Comparison of ENCODE assay signal across 13 mouse cellular contexts in the genomic region with DNA sequence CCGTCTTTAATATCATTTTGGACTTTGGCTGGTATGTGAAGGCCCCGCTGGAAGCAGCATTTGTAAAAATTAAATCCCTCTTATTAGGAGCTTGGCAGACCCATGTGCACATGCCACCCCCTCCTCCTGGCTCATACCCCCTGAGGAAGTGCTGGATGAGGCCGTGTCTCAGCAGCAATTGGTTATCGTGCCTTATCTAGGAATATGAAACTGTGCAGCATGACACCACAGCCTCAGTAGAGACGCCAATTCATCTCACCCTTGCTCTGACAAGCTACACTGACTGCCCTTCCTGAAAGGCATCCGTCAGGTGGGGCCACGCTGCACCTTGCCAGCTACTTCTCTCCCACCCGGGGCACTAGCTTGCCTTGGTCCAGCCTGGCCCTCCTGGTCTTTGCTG. TPM values are rescaled to one million over a fixed set of nuclear protein-coding genes. Genes with fewer than 3 reads are reported as not detected.
DNase-seq lines count a peak whose midpoint lies in the region; ATAC-seq lines count a peak whose summit lies in the region.
"Had no signal": no experiment of that assay in that cellular context is flagged by ENCODE, and none has a peak within 500 bp of the region (broad histone marks: within the 10 kb centered on the region; RNA-seq: fewer than 3 reads in every experiment).

No protein-coding gene starts in this region.

- H3K4me1 ChIP-seq in forebrain, embryonic 11.5 days (replicated peaks; ENCODE audit: control insufficient read depth, insufficient read depth, low read length) = peaks cover 43% of the 10 kb centered on the region
- H3K4me1 ChIP-seq in hindbrain, embryonic 14.5 days (replicated peaks; ENCODE audit: control insufficient read depth, insufficient read depth, low read length) = peaks cover 49% of the 10 kb centered on the region
- H3K4me1 ChIP-seq in midbrain, embryonic 15.5 days = peaks cover 65% of the 10 kb centered on the region

- peak overlapping the region; percentile 71; the same call in 1 of the 2 replicates for H3K27ac ChIP-seq in forebrain, embryonic 11.5 days (ENCODE audit: low read depth, low read length)
- H3K27ac ChIP-seq in hindbrain, embryonic 14.5 days = peak overlapping the region; percentile 86
- peak overlapping the region; percentile 80 for H3K27ac ChIP-seq in midbrain, embryonic 15.5 days

- 45% methylated on average over 8 of the region's 8 CpGs for WGBS in forebrain, embryonic 11.5 days
- 33% methylated on average over 8 of the region's 8 CpGs for WGBS in hindbrain, embryonic 14.5 days
- 24% methylated on average over 8 of the region's 8 CpGs for WGBS in midbrain, embryonic 15.5 days

- peak; percentile 31 to 32 for DNase-seq in cerebellum, postnatal 25 days
- no peak for DNase-seq in cerebellum, adult 11 months
- DNase-seq in forebrain, embryonic 11.5 days (ENCODE audit: low spot score) = no peak
- DNase-seq in hindbrain, embryonic 14.5 days (ENCODE audit: low spot score) = no peak
- no peak for DNase-seq in gastrocnemius, adult 18-20 months (ENCODE audit: low spot score)
- DNase-seq in adrenal gland, adult (ENCODE audit: inconsistent age in 2 of 2, low spot score in 1 of 2) = no peak
- DNase-seq: B cell, adult 2 months; kidney, postnatal 10 days; thymus, adult 18-20 months had no signal

- no peak overlapping the region for H3K4me2 ChIP-seq in forebrain, embryonic 11.5 days (ENCODE audit: low read depth, low read length, severe bottlenecking)
- peak overlapping the region; percentile 1; the same call in 1 of the 2 replicates for H3K4me2 ChIP-seq in hindbrain, embryonic 14.5 days (replicated peaks)
- H3K4me2 ChIP-seq in midbrain, embryonic 15.5 days = peak overlapping the region; percentile 9; the same call in 1 of the 2 replicates
- H3K4me2 ChIP-seq: liver, embryonic 11.5 days had no signal

- ATAC-seq in forebrain, embryonic 11.5 days (replicated peaks; ENCODE audit: low FRiP score) = no peak
- ATAC-seq in hindbrain, embryonic 14.5 days (ENCODE audit: low FRiP score) = peak; percentile 36
- ATAC-seq in midbrain, embryonic 15.5 days (replicated peaks) = peak; percentile 25
- ATAC-seq in activated CD4-positive, CD25-positive, alpha-beta regulatory T cell, adult 4 months = no peak

- H3K9ac ChIP-seq in forebrain, embryonic 11.5 days (ENCODE audit: low read length) = peak overlapping the region; percentile 23
- peak overlapping the region; percentile 14; the same call in 1 of the 2 replicates for H3K9ac ChIP-seq in hindbrain, embryonic 14.5 days
- peak overlapping the region; percentile 3; the same call in 1 of the 2 replicates for H3K9ac ChIP-seq in midbrain, embryonic 15.5 days

- H3K4me3 ChIP-seq in forebrain, embryonic 11.5 days (ENCODE audit: low read depth, low read length) = no peak overlapping the region
- no peak overlapping the region for H3K4me3 ChIP-seq in hindbrain, embryonic 14.5 days (replicated peaks; ENCODE audit: low read length)
- H3K4me3 ChIP-seq in midbrain, embryonic 15.5 days = no peak overlapping the region

- H3K27me3 ChIP-seq in forebrain, embryonic 11.5 days (ENCODE audit: control insufficient read depth, insufficient read depth, low read length) = no peaks in the 10 kb centered on the region
- no peaks in the 10 kb centered on the region for H3K27me3 ChIP-seq in hindbrain, embryonic 14.5 days (ENCODE audit: control insufficient read depth, insufficient read depth, low read length)
- H3K27me3 ChIP-seq in midbrain, embryonic 15.5 days (replicated peaks) = no peaks in the 10 kb centered on the region

- no peaks in the 10 kb centered on the region for H3K36me3 ChIP-seq in forebrain, embryonic 11.5 days (ENCODE audit: control insufficient read depth, insufficient read depth, low read length)
- H3K36me3 ChIP-seq in hindbrain, embryonic 14.5 days (replicated peaks; ENCODE audit: control insufficient read depth, insufficient read depth) = no peaks in the 10 kb centered on the region
- no peaks in the 10 kb centered on the region for H3K36me3 ChIP-seq in midbrain, embryonic 15.5 days (replicated peaks)

- no peaks in the 10 kb centered on the region for H3K9me3 ChIP-seq in forebrain, embryonic 11.5 days (ENCODE audit: control insufficient read depth, low read length)
- no peaks in the 10 kb centered on the region for H3K9me3 ChIP-seq in hindbrain, embryonic 14.5 days (ENCODE audit: control insufficient read depth, low read length)
- H3K9me3 ChIP-seq in midbrain, embryonic 15.5 days = no peaks in the 10 kb centered on the region
- H3K9me3 ChIP-seq: G1E had no signal

RNA-seq across cellular contexts. Expression of gene Dmap1, which starts 35.6 kb away (rescaled TPM):
- 79.1 and 85.9 TPM in 2 replicates for polyA plus RNA-seq in forebrain, embryonic 11.5 days (2014; fragmentation: Nextera tagmentation; extraction: Ambion mirVana)
- 82.0 and 85.4 TPM in 2 replicates for polyA plus RNA-seq in hindbrain, embryonic 14.5 days (2014; fragmentation: Nextera tagmentation; extraction: Ambion mirVana)
- 82.5 and 84.8 TPM in 2 replicates for polyA plus RNA-seq in midbrain, embryonic 15.5 days (2015; fragmentation: Nextera tagmentation; extraction: Ambion mirVana)
- polyA plus RNA-seq in activated CD4-positive, CD25-positive, alpha-beta regulatory T cell, adult 4 months (2017; shearing (Covaris generic)) = 10 to 100 TPM; 21.4 to 24.9 TPM
- 10 to 100 TPM; 14.9 to 15.7 TPM for total RNA-seq in gastrocnemius, adult 18-20 months (2021)

Comparison
In these comparisons a context has a peak if more than half of its experiments do, and no peak if none do; other contexts are left out.
1. DNase-seq: peak in cerebellum, postnatal 25 days (2 of 2); none in cerebellum, adult 11 months (single experiment), forebrain, embryonic 11.5 days (single experiment), hindbrain, embryonic 14.5 days (single experiment), gastrocnemius, adult 18-20 months (single experiment) and adrenal gland, adult (0 of 2).
2. ATAC-seq: peak in hindbrain, embryonic 14.5 days (single experiment) and midbrain, embryonic 15.5 days (single experiment); none in forebrain, embryonic 11.5 days (single experiment) and activated CD4-positive, CD25-positive, alpha-beta regulatory T cell, adult 4 months (single experiment).
3. Peak in every context shown above with its lines, with median percentiles within 50 percentile points of each other: H3K27ac ChIP-seq and H3K9ac ChIP-seq.